ENCODE assay signal across 9 mouse cellular contexts in genomic region chr2:167899989-167900421, GRCm38 (mm10). TPM values are rescaled to one million over a fixed set of nuclear protein-coding genes. Genes with fewer than 3 reads are reported as not detected.
A peak's percentile ranks its signal among the peaks of the same experiment; 100 is the strongest.
DNase-seq lines count a peak whose midpoint lies in the region; ATAC-seq lines count a peak whose summit lies in the region.
"Had no signal": no experiment of that assay in that cellular context is flagged by ENCODE, and none has a peak within 500 bp of the region (broad histone marks: within the 10 kb centered on the region; RNA-seq: fewer than 3 reads in every experiment).

No protein-coding gene starts in this region.

- H3K9ac ChIP-seq in forebrain, embryonic 11.5 days (ENCODE audit: low read length): no peak overlapping the region
- no peak overlapping the region for H3K9ac ChIP-seq in forebrain, embryonic 14.5 days (ENCODE audit: low read length)
- H3K9ac ChIP-seq in neural tube, embryonic 11.5 days (ENCODE audit: low read length): no peak overlapping the region
- H3K9ac ChIP-seq: forebrain, embryonic 12.5 days had no signal

- 45% methylated on average over 16 of the region's 16 CpGs for WGBS in forebrain, embryonic 11.5 days
- 35% methylated on average over 16 of the region's 16 CpGs for WGBS in forebrain, embryonic 14.5 days
- WGBS in neural tube, embryonic 11.5 days: 36% methylated on average over 16 of the region's 16 CpGs

- peaks cover 4% of the 10 kb centered on the region; the same call in 1 of the 2 replicates for H3K27me3 ChIP-seq in forebrain, embryonic 11.5 days (ENCODE audit: control insufficient read depth, insufficient read depth, low read length)
- H3K27me3 ChIP-seq in forebrain, embryonic 14.5 days (replicated peaks; ENCODE audit: control insufficient read depth, insufficient read depth, low read length): no peaks in the 10 kb centered on the region
- H3K27me3 ChIP-seq in neural tube, embryonic 11.5 days (ENCODE audit: control insufficient read depth, insufficient read depth, low read length): peaks cover 5% of the 10 kb centered on the region; the same call in 1 of the 2 replicates

- H3K9me3 ChIP-seq in forebrain, embryonic 11.5 days (ENCODE audit: control insufficient read depth, low read length): no peaks in the 10 kb centered on the region
- H3K9me3 ChIP-seq in forebrain, embryonic 14.5 days (replicated peaks; ENCODE audit: control insufficient read depth, low read length): no peaks in the 10 kb centered on the region
- no peaks in the 10 kb centered on the region for H3K9me3 ChIP-seq in neural tube, embryonic 11.5 days (ENCODE audit: control insufficient read depth, low read length)
- H3K9me3 ChIP-seq: forebrain, embryonic 12.5 days had no signal

- no peaks in the 10 kb centered on the region for H3K36me3 ChIP-seq in forebrain, embryonic 11.5 days (ENCODE audit: control insufficient read depth, insufficient read depth, low read length)
- no peaks in the 10 kb centered on the region for H3K36me3 ChIP-seq in forebrain, embryonic 14.5 days (ENCODE audit: control insufficient read depth, insufficient read depth, low read length)
- no peaks in the 10 kb centered on the region for H3K36me3 ChIP-seq in neural tube, embryonic 11.5 days (ENCODE audit: control insufficient read depth, insufficient read depth, low read length)
- H3K36me3 ChIP-seq: forebrain, embryonic 12.5 days had no signal

- DNase-seq in forebrain, embryonic 11.5 days (ENCODE audit: low spot score): no peak
- no peak for DNase-seq in forebrain, embryonic 14.5 days (ENCODE audit: low spot score)
- peak; percentile 32 for DNase-seq in kidney, postnatal 10 days
- no peak for DNase-seq in kidney, postnatal 36 days
- peak; percentile 66 for DNase-seq in forelimb bud, embryonic 11.5 days (ENCODE audit: low read depth, low spot score)
- peak; percentile 31 for DNase-seq in neural tube, embryonic 11.5 days (ENCODE audit: low spot score)
- no peak for DNase-seq in urinary bladder, postnatal 10 days (ENCODE audit: low spot score)
- DNase-seq in adrenal gland, postnatal 25 days: no peak

- no peak overlapping the region for H3K4me3 ChIP-seq in forebrain, embryonic 11.5 days (ENCODE audit: low read depth, low read length)
- no peak overlapping the region for H3K4me3 ChIP-seq in forebrain, embryonic 14.5 days (ENCODE audit: low read depth, low read length)
- H3K4me3 ChIP-seq in neural tube, embryonic 11.5 days (ENCODE audit: low read depth, low read length): no peak overlapping the region
- H3K4me3 ChIP-seq: forebrain, embryonic 12.5 days had no signal

- ATAC-seq in forebrain, embryonic 11.5 days (replicated peaks; ENCODE audit: low FRiP score): 0 out of 2 replicates have a peak, but pooled peaks have one; percentile 51
- no peak for ATAC-seq in forebrain, embryonic 14.5 days
- ATAC-seq in neural tube, embryonic 11.5 days (ENCODE audit: insufficient read depth, low FRiP score, low TSS enrichment): no peak

- H3K4me2 ChIP-seq in forebrain, embryonic 11.5 days (ENCODE audit: low read depth, low read length, severe bottlenecking): no peak overlapping the region
- H3K4me2 ChIP-seq in forebrain, embryonic 14.5 days (ENCODE audit: low read length): no peak overlapping the region
- H3K4me2 ChIP-seq in neural tube, embryonic 11.5 days (ENCODE audit: low read depth): no peak overlapping the region
- H3K4me2 ChIP-seq: forebrain, embryonic 12.5 days had no signal

- H3K27ac ChIP-seq in forebrain, embryonic 11.5 days (ENCODE audit: low read depth, low read length): no peak overlapping the region
- H3K27ac ChIP-seq in forebrain, embryonic 14.5 days (ENCODE audit: low read depth, low read length): no peak overlapping the region
- H3K27ac ChIP-seq in neural tube, embryonic 11.5 days (ENCODE audit: low read depth, low read length): no peak overlapping the region
- H3K27ac ChIP-seq: forebrain, embryonic 12.5 days had no signal

- H3K4me1 ChIP-seq in forebrain, embryonic 11.5 days (replicated peaks; ENCODE audit: control insufficient read depth, insufficient read depth, low read length): 0 out of 2 replicates have a peak, but pooled peaks cover under 1% of the 10 kb centered on the region
- no peaks in the 10 kb centered on the region for H3K4me1 ChIP-seq in forebrain, embryonic 14.5 days (ENCODE audit: control insufficient read depth, insufficient read depth, low read length)
- no peaks in the 10 kb centered on the region; the same call in 1 of the 2 replicates for H3K4me1 ChIP-seq in neural tube, embryonic 11.5 days (ENCODE audit: control insufficient read depth, insufficient read depth, low read length)

RNA-seq across cellular contexts. Expression of gene Ptpn1, which starts 31.9 kb away (rescaled TPM):
- 73.0 and 80.0 TPM in 2 replicates for polyA plus RNA-seq in forebrain, embryonic 11.5 days (2014; fragmentation: Nextera tagmentation; extraction: Ambion mirVana)
- 65.1 and 79.2 TPM in 2 replicates for polyA plus RNA-seq in forebrain, embryonic 14.5 days (2014; fragmentation: Nextera tagmentation; extraction: Ambion mirVana)
- polyA plus RNA-seq in neural tube, embryonic 11.5 days (2014; fragmentation: Nextera tagmentation; extraction: Ambion mirVana): 84.3 and 98.9 TPM in 2 replicates
- total RNA-seq in adrenal gland, postnatal 25 days (2021): 37.0 and 53.1 TPM in 2 replicates

Comparison
In these comparisons a context has a peak if more than half of its experiments do, and no peak if none do; other contexts are left out.
1. DNase-seq: peak in kidney, postnatal 10 days (single experiment), forelimb bud, embryonic 11.5 days (single experiment) and neural tube, embryonic 11.5 days (single experiment); none in forebrain, embryonic 11.5 days (single experiment), forebrain, embryonic 14.5 days (single experiment), kidney, postnatal 36 days (0 of 2), urinary bladder, postnatal 10 days (single experiment) and adrenal gland, postnatal 25 days (single experiment).